Mouse (Mus musculus) lung, adult 18-20 months (tissue): Measurements from ENCODE around the gene Enkur.
"Not testable (repeated sequence)": the region's sequence is repeated elsewhere in the genome, so short reads cannot be mapped to it uniquely, and the experiment has no call there.

Source experiments
- DNase-seq, 2 experiments: peaks; one replicate each; pipeline ENCODE4 v3.0.0; 2022; ENCODE audit warnings: mixed read lengths in 2 of 2

Gene Enkur

DNA sequence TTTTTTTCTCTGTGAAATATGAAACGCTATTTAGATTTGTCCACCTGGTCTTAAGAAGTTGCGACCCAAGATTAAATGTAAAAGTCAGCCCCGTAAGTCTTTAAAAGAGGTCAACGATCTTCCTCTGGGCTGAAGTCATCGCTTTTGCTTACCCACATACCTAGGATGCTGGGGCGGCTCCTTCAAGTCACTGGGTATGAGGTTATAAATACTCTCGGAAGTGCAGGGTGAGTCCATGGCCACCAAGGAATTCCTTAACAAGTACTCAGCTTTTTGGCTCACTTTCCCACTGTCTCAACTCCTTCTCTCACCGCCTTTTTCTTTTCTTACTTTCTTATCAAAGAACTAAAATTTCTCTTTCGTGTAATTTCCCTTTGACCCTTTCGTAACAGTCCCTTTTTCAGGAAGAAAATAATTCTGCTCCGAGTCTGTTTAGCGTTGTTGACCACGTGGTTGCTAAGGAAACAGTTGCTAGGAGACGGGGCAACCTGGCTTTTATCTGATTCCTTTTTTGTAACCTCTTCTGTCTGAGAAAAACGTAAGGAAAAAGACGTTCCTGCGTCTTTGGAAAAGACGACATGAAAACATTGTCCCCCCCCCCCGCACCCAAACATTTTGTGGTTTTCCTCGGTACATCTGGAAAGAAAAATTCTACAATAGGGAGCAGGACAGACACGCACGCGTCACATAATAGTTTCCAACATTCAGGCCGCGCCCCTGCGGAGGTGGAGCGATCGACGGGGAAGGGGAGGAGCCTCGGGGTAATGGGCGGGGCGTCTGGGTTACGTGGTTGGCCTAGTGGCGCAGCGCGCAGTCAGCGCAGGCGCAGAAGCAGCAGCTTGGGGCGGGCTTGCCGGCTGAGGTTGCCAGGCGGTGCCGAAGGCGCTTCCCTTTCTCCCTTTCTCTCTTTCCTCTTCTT is at the start of gene Enkur, which contains the start of gene Thnsl1:
Enkur (minus strand) TSS at position 454 of the 919 bp plus-strand sequence.
Thnsl1 (plus strand) TSS at position 813 of the 919 bp plus-strand sequence.
- peak; percentile 98 for DNase-seq

DNA sequence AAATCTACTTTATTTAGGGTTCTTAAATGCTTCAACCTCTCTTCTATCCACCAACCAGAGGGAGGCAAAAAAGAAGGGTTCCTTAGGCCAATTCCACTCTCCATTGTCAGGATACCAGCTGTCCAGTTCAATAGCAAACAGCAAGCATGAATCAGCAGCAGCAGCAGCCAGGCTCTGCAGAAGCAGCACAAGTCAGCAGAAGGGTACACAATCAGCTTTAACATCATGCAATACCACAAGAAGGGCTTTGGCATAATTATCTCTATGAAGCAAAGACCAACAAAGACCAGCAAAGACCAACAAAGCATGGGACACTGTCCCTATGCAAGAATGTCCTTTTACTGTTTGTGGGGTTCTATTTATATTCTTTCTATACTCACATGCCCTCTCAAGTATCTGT is 49.1 kb upstream of the Enkur start:
- no peak for DNase-seq

GRCm38 (mm10) chr2:21253644-21254043 is 48.5 kb upstream of the Enkur start:
- no peak for DNase-seq

GRCm38 (mm10) chr2:21245477-21246102 is 40.4 kb upstream of the Enkur start:
- DNase-seq = peak in 1 of 2 experiments; percentile 10

GRCm38 (mm10) chr2:21244986-21245385 is 39.8 kb upstream of the Enkur start:
- DNase-seq = peak in 1 of 2 experiments; percentile 13

GRCm38 (mm10) chr2:21244104-21244503 is 38.9 kb upstream of the Enkur start:
- not testable (repeated sequence) for DNase-seq

DNA sequence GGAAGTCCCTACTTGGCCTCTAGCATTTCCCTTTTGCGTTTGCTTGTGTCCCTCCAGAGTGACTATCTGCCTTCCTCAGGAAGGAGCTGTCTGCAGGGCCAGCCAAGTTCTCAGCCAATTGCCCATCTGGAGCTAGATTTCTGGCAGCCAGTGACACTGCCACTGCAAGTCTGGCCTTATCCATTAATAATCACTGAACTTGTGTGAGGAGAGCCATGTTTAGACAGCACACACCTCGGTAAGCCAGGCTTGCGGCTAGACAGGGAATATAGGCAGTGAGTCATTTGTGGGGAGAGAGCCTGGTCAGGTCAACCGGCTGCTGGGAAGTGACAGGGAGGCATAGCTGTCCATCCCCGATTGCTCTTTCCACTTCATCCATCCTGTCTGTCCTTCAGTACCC is 31.7 kb upstream of the Enkur start:
- no peak for DNase-seq

- DNase-seq = no peak
Measured at GRCm38 (mm10) chr2:21235844-21236386, 30.8 kb upstream of the Enkur start.

DNA sequence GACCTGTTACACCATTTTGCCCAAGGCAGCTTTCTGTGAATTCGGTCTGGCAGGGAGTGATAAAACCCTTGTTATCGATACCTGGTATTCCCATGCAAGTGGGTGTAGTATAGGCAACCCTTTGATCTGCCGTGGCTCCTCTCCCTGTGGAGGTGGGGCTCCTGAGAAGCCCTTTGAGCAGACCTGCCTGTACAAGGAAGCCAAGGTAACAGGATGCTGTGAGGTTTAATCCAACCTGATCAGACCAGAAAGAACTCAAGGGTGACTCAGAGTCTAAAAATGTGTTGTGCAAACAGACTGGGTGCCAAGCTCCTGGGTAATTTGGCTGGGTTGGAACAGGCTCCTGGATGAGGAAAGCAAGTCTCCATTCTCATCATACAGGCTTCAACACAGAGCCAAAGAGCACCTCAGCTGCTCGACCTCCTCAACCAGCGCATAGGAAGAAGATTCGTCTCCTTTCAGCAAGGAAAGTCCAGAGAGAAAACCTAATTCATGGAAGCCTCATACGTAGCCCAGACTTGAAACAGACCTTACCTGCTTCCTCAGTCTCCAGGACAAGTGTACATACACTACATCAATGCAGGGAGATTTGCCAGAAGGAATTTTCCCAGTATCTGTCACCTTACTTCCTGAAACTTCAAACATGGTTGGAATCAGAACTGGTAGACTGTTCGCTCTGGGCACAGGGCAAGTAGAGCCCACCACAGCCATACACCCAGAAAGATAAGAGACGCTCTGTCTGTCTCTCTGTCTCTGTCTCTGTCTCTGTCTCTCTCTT is 29.9 kb upstream of the Enkur start:
- peak; percentile 82 to 86 for DNase-seq

DNA sequence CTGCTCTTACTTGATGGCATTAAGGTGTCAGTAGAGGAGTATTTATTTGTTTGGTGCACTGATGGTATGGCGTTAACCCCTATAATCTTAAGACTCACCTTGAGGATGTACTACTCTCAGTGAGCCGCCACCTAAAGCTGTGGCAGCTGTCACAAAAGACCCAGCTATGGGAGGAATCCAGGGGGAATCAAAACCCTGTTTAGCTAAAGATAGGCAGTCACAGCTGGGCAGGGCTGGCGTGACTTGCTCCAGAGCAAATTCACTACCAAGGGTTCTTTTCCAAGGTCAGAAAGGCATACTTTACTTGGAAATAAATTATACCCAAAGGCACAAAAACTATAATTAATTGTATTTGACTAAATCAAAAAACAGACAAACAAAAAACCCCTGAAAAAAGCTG is 26.0 kb upstream of the Enkur start:
- no peak for DNase-seq

DNA sequence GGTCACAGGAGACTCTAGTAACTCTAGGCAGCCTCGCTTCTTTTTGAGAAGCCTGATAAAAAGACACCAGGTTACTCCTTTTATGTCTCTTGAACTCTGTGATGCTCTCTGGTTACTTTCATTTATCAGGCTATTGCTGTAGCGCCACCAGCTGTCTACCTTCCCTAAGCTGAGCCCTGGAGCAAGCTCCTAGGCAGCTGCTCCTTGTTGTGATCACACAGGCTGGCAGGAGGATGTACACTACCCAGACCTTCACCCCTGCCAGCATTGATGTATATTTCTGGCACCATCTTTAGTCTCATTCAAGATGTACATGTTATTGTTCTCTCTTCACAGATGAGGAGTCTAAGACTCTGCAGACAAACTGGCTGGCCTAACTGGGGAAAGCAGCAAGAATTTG is 25.1 kb upstream of the Enkur start:
- no peak for DNase-seq

GRCm38 (mm10) chr2:21222453-21223384 is 17.6 kb upstream of the Enkur start:
- no peak for DNase-seq

DNA sequence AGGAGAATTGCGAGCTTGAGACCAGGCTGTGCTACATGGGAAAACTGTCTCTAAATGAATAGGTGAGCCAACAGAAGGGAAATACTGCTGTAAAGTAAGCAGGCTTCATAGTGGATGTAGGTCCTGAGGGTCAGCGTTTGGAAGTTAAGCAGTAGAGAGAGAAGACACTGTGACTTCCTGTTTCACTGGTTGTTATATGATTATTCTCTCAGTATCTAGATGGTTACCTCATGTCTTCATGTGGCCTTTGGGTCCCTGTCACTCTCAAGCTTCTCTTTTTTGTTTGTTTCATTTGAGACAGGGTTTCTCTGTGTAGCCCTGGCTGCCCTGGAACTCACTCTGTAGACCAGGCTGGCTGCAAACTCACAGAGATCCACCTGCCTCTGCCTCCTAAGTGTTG is 10.1 kb upstream of the Enkur start:
- DNase-seq = no peak

GRCm38 (mm10) chr2:21214322-21214721 is 9.2 kb upstream of the Enkur start:
- DNase-seq = no peak

DNA sequence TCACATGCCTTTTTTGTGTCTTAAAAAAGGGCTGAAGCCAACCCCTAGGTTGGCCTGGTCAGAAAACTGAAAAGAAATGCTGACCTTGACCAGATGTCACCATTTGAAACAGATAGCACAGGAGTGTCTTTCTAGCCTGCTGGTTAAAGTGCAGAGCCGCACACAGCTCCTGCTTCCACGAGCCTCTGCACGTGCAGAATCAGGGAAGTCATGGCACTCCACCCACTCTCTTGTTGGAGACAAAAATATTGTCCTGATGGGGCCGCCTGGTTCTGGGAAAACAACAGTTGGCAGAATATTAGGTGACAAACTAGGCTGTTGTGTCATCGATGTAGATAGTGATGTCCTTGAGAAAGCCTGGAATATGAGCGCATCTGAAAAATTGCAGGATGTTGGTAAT is 6.2 kb upstream of the Enkur start:
- no peak for DNase-seq

GRCm38 (mm10) chr2:21206278-21206677 is 1.1 kb upstream of the Enkur start:
- no peak for DNase-seq

DNA sequence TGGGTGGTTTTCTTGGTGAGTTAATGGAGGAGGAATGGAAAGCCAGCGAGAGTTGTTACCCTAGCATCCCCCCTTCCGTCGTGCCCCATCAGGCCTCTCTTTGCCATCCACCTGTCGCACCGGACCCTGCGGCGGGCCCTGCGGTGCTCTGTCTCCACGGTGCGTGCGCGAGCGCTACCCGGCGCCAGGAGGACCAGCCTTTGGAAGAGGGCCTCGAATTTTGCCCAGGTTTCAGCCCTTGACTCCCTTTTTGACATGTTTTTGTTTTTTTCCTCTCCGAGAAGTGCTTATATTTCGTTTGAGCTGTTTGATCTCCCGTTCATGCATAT is 630 bp upstream of the Enkur start:
- DNase-seq = no peak

DNA sequence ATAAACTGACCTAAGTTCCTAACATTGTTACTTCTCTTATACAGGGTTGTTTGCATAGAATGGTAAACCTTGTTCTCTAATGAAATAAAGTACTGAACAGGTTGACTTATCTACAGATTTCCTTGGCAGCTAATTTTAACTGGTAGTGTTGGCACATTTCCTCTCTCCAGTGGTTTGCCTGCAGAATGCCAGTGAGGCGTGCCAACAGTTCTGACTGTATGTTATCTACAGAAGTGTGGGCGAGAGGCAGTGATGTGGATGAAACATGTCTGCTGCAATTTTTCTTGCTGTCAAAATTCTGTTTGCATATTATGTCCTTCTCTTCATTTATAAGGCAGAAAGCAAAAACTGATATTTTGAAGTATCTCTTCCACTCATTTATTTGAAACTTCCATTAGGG is 2.4 kb downstream of the Enkur start:
- peak in 1 of 2 experiments; percentile 17 for DNase-seq

DNA sequence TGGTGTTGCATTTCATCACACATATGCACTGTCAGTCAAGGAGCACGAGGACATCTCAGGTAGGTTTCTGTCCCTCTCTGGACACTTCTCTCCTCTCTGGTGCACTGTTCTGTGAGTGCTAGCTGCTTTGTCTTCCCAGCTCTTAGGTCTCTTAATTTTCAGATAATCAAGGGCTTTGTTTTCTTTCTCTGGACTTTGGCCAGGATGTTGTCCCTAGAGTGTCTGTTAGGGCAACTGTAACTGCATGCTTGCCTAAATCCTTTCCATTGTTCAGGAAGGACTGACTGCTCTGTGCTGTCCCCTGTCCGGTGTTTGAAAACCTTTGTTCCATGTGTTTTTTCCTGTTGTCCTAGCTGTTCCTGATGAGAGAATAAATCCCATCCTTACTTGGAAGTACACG is 6.1 kb downstream of the Enkur start:
- no peak for DNase-seq

DNA sequence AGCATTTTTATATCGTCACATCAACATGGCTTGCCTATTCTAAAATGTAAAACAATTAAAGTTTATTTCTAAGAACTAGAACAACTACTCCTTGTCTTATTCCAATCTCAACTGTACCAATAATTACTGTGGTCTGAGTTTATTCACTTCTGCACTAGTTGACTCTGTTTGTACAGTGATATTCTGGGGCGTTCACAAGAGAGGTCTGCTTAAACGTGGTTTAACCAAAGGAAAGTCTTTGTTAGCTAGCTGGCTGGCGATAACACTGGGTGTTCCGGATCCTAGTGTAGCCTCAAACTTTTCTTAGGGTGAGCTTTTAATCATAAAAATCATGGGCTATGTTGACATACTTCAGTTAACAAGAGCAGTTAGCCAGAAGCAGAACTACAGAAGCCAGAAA is 9.9 kb downstream of the Enkur start:
- no peak for DNase-seq

- DNase-seq = no peak
Measured at GRCm38 (mm10) chr2:21191232-21191631, 13.9 kb downstream of the Enkur start.

GRCm38 (mm10) chr2:21188610-21189009 is 16.6 kb downstream of the Enkur start:
- DNase-seq = no peak
